Mouse (Mus musculus) gastrocnemius, postnatal 14 days (tissue): Measurements from ENCODE around the gene Ankrd23. TPM values are rescaled to one million over a fixed set of nuclear protein-coding genes. Genes with fewer than 3 reads are reported as not detected.

Experiments used
- DNase-seq: peaks from one replicate; pipeline ENCODE4 v3.0.0; 2021; ENCODE audit warnings: mixed read lengths
- intact Hi-C: fragments of 180-260 bp; cut with DNase I; formaldehyde crosslinking; loops from one replicate; pipeline ENCODE4 v1.15.1; 2025; ENCODE audit warnings: low total_unique reads
- microRNA-seq, 2 experiments: library from miRNA; unstranded; fragments of <30 nt; microRNA quantifications; one replicate each; pipeline ENCODE4 v1.2.0; 2021
- total RNA-seq, 2 experiments: library from RNA; stranded (reverse); gene quantifications; 2 replicates each; pipeline ENCODE4 v1.2.3; 2021

Gene Ankrd23
- total RNA-seq, 2 experiments from 2014 or later = 1,005 to 1,120 TPM

GRCm38 (mm10) chr1:36492416-36493139, 44.1 kb downstream of the Ankrd23 start:
- peak; percentile 76 for DNase-seq
- intact Hi-C loops = no loop called here

DNA sequence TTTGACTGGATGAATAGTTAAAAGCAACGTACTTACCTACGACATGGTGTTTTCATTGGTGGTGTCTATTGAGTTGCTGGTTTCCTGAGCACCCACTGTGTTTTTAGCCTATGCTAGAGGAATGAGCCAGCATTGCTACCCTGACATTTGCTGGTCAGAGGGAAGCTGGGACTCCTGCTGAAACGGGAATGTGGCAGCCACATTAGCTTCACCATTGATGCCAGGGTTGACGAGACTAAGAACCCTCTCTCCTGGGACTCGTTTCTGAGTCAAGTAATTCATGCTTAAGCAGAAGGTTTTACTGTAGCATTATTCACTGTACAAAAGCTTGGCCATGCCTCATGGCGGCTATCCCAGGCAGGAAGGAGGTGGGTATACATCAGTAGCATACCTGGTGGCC, 47.0 kb downstream of the Ankrd23 start:
- intact Hi-C loops = no loop called here
- DNase-seq = no peak

GRCm38 (mm10) chr1:36487111-36487510, 49.6 kb downstream of the Ankrd23 start:
- intact Hi-C loops = no loop called here

DNA sequence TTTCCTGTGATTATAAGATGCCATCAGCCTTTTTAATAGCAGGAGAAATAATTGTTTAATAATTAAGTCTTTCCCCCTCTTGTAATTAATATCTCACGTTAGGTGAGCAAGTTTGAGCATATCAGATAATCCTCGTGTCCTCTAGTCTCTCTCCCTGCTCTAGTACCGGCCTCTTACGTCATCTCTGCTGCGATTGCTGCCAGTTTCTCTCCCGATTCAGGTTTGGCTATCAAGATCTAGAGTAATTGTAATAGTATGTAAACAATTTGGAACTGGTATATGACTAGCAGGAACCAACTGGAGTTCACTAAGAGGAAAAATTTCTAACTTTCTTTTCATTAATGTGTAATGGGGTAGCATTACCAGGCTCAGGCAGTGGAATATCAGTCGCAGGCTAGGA, 51.6 kb downstream of the Ankrd23 start:
- intact Hi-C loops = no loop called here
- no peak for DNase-seq

More at GRCm38 (mm10) chr1:36487111-36487510, 49.6 kb downstream of the Ankrd23 start:
- DNase-seq = no peak

- DNase-seq = no peak
- intact Hi-C loops = no loop called here
Observed at GRCm38 (mm10) chr1:36483825-36484224, 52.9 kb downstream of the Ankrd23 start.

Small RNA genes lying within 50 kb of the gene (microRNA-seq; reads per million reads assigned to microRNA genes)
- 0 reads per million in 2 experiments for gene Gm47280

Other genes with a start within 250 kb of the Ankrd23 start
- 10 to 100 TPM in 1 of 2 experiments, 1 to 10 TPM in 1; 7.8 to 12.0 TPM for gene Arid5a, start 229.2 kb downstream of the Ankrd23 start, total RNA-seq
- gene Kansl3, start 167.7 kb downstream of the Ankrd23 start, total RNA-seq = 10 to 100 TPM; 26.9 to 31.1 TPM
- not detected for gene Fer1l5, start 164.6 kb downstream of the Ankrd23 start, total RNA-seq
- 10 to 100 TPM; 15.7 to 17.2 TPM for gene Lman2l, start 91.6 kb downstream of the Ankrd23 start, total RNA-seq
- 1 to 10 TPM; 4.6 to 5.4 TPM for gene Cnnm4, start 65.3 kb downstream of the Ankrd23 start, total RNA-seq
- gene Cnnm3, start 25.0 kb downstream of the Ankrd23 start, total RNA-seq = 10 to 100 TPM in 1 of 2 experiments, 1 to 10 TPM in 1; 9.3 to 13.3 TPM
- gene Gm42417, start 2.5 kb upstream of the Ankrd23 start, total RNA-seq = 100 to 1,000 TPM; 440 to 562 TPM
- 1 to 10 TPM; 5.7 to 9.6 TPM for gene Ankrd39, start 10.6 kb upstream of the Ankrd23 start, total RNA-seq
- gene Sema4c, start 21.5 kb upstream of the Ankrd23 start, total RNA-seq = 10 to 100 TPM; 12.1 to 13.1 TPM
- 1 to 10 TPM in 1 of 2 experiments, under 1 TPM in 1; 0.91 to 4.2 TPM for gene Fam178b, start 146.3 kb upstream of the Ankrd23 start, total RNA-seq
- 1,000 to 10,000 TPM; 1,379 to 1,478 TPM for gene Cox5b, start 154.6 kb upstream of the Ankrd23 start, total RNA-seq
- gene 4933424G06Rik, start 173.3 kb upstream of the Ankrd23 start, total RNA-seq = under 1 TPM; 0.37 to 0.38 TPM
- gene Actr1b, start 177.5 kb upstream of the Ankrd23 start, total RNA-seq = 100 to 1,000 TPM; 142 to 143 TPM
- under 1 TPM in 1 of 2 experiments, not detected in 1; 0.39 TPM for gene Zap70, start 224.9 kb upstream of the Ankrd23 start, total RNA-seq